Mouse (Mus musculus) gastrocnemius, postnatal 10 days (tissue): ENCODE results near the gene Chrm2. TPM values are rescaled to one million over a fixed set of nuclear protein-coding genes. Genes with fewer than 3 reads are reported as not detected.

ENCODE experiments used
- DNase-seq: peaks from one replicate; pipeline ENCODE4 v3.0.0; 2021; ENCODE audit warnings: mixed read lengths
- long read RNA-seq, 2 experiments: library from polyadenylated mRNA; stranded (forward); transcript quantifications; one replicate each; pipeline ENCODE4 v2.0.0; 2021
- total RNA-seq, 2 experiments: library from RNA; stranded (reverse); gene quantifications; 2 replicates each; pipeline ENCODE4 v1.2.3; 2021

Gene Chrm2
- under 1 TPM; 0.31 to 0.45 TPM for total RNA-seq
- long read RNA-seq, experiment 1 = 0 reads
- long read RNA-seq, experiment 2, full-length matches to known transcripts = 1 of 1 reads
- long read RNA-seq, experiment 2, partial matches to known transcripts = 0 of 1 reads
- long read RNA-seq, experiment 2, other reads (novel, unspliced or antisense) = 0 of 1 reads

GRCm38 (mm10) chr6:36387612-36388400 is at the start of gene Chrm2:
Gene Chrm2 (plus strand): TSS chr6:36388084.
- peak; percentile 14 for DNase-seq

- no peak for DNase-seq
Measured at GRCm38 (mm10) chr6:36373983-36374382, 13.9 kb upstream of the Chrm2 start.

- no peak for DNase-seq
Measured at GRCm38 (mm10) chr6:36377936-36378335, 9.9 kb upstream of the Chrm2 start.

GRCm38 (mm10) chr6:36384102-36384501 is 3.8 kb upstream of the Chrm2 start:
- no peak for DNase-seq

- peak; percentile 4 for DNase-seq
Measured at GRCm38 (mm10) chr6:36388401-36389259, 746 bp downstream of the Chrm2 start.

- peak; percentile 16 for DNase-seq
Measured at GRCm38 (mm10) chr6:36389260-36389965, 1.5 kb downstream of the Chrm2 start.

- DNase-seq = no peak
Measured at GRCm38 (mm10) chr6:36393705-36394104, 5.8 kb downstream of the Chrm2 start.

GRCm38 (mm10) chr6:36405139-36405538 is 17.3 kb downstream of the Chrm2 start:
- no peak for DNase-seq

- no peak for DNase-seq
Measured at GRCm38 (mm10) chr6:36409016-36409415, 21.1 kb downstream of the Chrm2 start.

GRCm38 (mm10) chr6:36410057-36410456 is 22.2 kb downstream of the Chrm2 start:
- no peak for DNase-seq

GRCm38 (mm10) chr6:36419716-36420115 is 31.8 kb downstream of the Chrm2 start:
- no peak for DNase-seq

- DNase-seq = no peak
Measured at GRCm38 (mm10) chr6:36437964-36438363, 50.1 kb downstream of the Chrm2 start.

GRCm38 (mm10) chr6:36439218-36439617 is 51.3 kb downstream of the Chrm2 start:
- no peak for DNase-seq

- no peak for DNase-seq
Measured at GRCm38 (mm10) chr6:36451480-36451879, 63.6 kb downstream of the Chrm2 start.

GRCm38 (mm10) chr6:36455071-36455470 is 67.2 kb downstream of the Chrm2 start:
- DNase-seq = no peak

GRCm38 (mm10) chr6:36457015-36457414 is 69.1 kb downstream of the Chrm2 start:
- DNase-seq = no peak

- DNase-seq = no peak
Measured at GRCm38 (mm10) chr6:36464008-36464407, 76.1 kb downstream of the Chrm2 start.

GRCm38 (mm10) chr6:36484132-36484665 is 96.3 kb downstream of the Chrm2 start:
- no peak for DNase-seq

- no peak for DNase-seq
Measured at GRCm38 (mm10) chr6:36507008-36507663, 119.3 kb downstream of the Chrm2 start.

GRCm38 (mm10) chr6:36507946-36508345 is 120.1 kb downstream of the Chrm2 start:
- DNase-seq = no peak

GRCm38 (mm10) chr6:36508469-36508868 is 120.6 kb downstream of the Chrm2 start:
- DNase-seq = no peak
